ENCODE assay signal across 10 mouse cellular contexts in the genomic region with DNA sequence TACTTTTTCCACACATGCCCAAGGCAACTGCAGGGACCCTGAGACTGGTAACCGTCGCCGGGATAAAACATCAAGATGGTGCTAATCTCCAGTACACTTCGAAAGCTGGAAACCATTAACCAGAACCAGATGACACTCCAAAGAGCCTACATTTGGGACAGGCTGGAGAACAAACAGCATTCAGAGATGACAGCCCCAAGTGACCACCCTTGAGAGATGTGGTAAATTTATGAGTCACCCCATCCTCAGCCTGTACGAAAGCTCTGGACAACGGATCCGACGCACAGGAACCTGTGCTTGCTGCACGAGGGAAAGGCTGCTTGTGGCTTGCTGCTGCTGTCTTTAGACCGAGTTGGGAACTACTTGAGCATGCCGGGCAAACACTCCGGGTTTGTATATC. TPM values are rescaled to one million over a fixed set of nuclear protein-coding genes. Genes with fewer than 3 reads are reported as not detected.
DNase-seq lines count a peak whose midpoint lies in the region; ATAC-seq and TF ChIP-seq lines count a peak whose summit lies in the region.
"Had no signal": no experiment of that assay in that cellular context is flagged by ENCODE, and none has a peak within 500 bp of the region (broad histone marks: within the 10 kb centered on the region; RNA-seq: fewer than 3 reads in every experiment).

No protein-coding gene starts in this region.

- H3K27ac ChIP-seq in heart, embryonic 12.5 days (ENCODE audit: poor library complexity, severe bottlenecking) = peak overlapping the region; percentile 91
- no peak overlapping the region for H3K27ac ChIP-seq in heart, adult 2 months
- peak overlapping the region; percentile 82 for H3K27ac ChIP-seq in embryonic facial prominence, embryonic 13.5 days
- peak overlapping the region; percentile 74 for H3K27ac ChIP-seq in limb, embryonic 15.5 days

- TF ChIP-seq POLR2A in heart, adult 2 months (IDR thresholded peaks at IDR 0.05; ENCODE audit: insufficient read depth, low read depth, low read length) = no peak

- TF ChIP-seq CTCF in heart, adult 2 months (IDR thresholded peaks at IDR 0.05) = no peak

- H3K9ac ChIP-seq in heart, embryonic 12.5 days = no peak overlapping the region
- no peak overlapping the region for H3K9ac ChIP-seq in heart, adult 2 months (ENCODE audit: low read depth, low read length)
- H3K9ac ChIP-seq in embryonic facial prominence, embryonic 13.5 days = peak overlapping the region; percentile 32; the same call in 1 of the 2 replicates
- no peak overlapping the region for H3K9ac ChIP-seq in limb, embryonic 15.5 days

- H3K36me3 ChIP-seq in heart, embryonic 12.5 days = no peaks in the 10 kb centered on the region
- H3K36me3 ChIP-seq in heart, adult 2 months (ENCODE audit: control insufficient read depth, insufficient read depth, low read length) = no peaks in the 10 kb centered on the region
- H3K36me3 ChIP-seq in embryonic facial prominence, embryonic 13.5 days = peaks cover 10% of the 10 kb centered on the region
- H3K36me3 ChIP-seq in limb, embryonic 15.5 days = no peaks in the 10 kb centered on the region

- ATAC-seq in heart, embryonic 12.5 days (ENCODE audit: insufficient number of reproducible peaks, low FRiP score) = no peak
- no peak for ATAC-seq in embryonic facial prominence, embryonic 13.5 days (ENCODE audit: insufficient number of reproducible peaks, insufficient read depth, low FRiP score, low TSS enrichment, low read depth)
- no peak for ATAC-seq in limb, embryonic 15.5 days (ENCODE audit: insufficient number of reproducible peaks, low FRiP score, low TSS enrichment, low read depth)

- no peak for TF ChIP-seq EP300 in heart, adult 2 months (IDR thresholded peaks at IDR 0.05; ENCODE audit: insufficient read depth, low read depth, low read length)

- no peak for DNase-seq in heart, adult 2 months
- peak; percentile 93 for DNase-seq in 3T3-L1 (ENCODE audit: low read depth, low spot score)
- no peak for DNase-seq in spleen, adult 12 weeks (ENCODE audit: low spot score)
- no peak for DNase-seq in adrenal gland, postnatal 36 days
- DNase-seq in lung, postnatal 10 days = no peak
- DNase-seq: gastrocnemius, postnatal 25 days; layer of hippocampus, postnatal 36 days had no signal

- WGBS in heart, embryonic 12.5 days = 32% methylated on average over 12 of the region's 12 CpGs
- 54% methylated on average over 12 of the region's 12 CpGs for WGBS in heart, adult 2 months
- WGBS in embryonic facial prominence, embryonic 13.5 days = 29% methylated on average over 12 of the region's 12 CpGs
- WGBS in limb, embryonic 15.5 days = 31% methylated on average over 12 of the region's 12 CpGs

- H3K79me2 ChIP-seq in heart, adult 2 months (replicated peaks; ENCODE audit: control insufficient read depth, insufficient read depth, low read length) = no peaks in the 10 kb centered on the region

- intact Hi-C loops in heart, adult 2 months (cut with DNase I) = loop anchor here (5.0 kb wide), 1 partner anchor 33 kb away; a partner anchor contains a TSS

- peak overlapping the region; percentile 59 for H3K4me2 ChIP-seq in heart, embryonic 12.5 days
- peak overlapping the region; percentile 45 for H3K4me2 ChIP-seq in embryonic facial prominence, embryonic 13.5 days
- H3K4me2 ChIP-seq in limb, embryonic 15.5 days = 0 out of 2 replicates have a peak overlapping the region, but pooled peaks have one; percentile 12

- H3K9me3 ChIP-seq in heart, embryonic 12.5 days (replicated peaks) = no peaks in the 10 kb centered on the region
- H3K9me3 ChIP-seq in embryonic facial prominence, embryonic 13.5 days = no peaks in the 10 kb centered on the region
- H3K9me3 ChIP-seq in limb, embryonic 15.5 days = no peaks in the 10 kb centered on the region

- H3K27me3 ChIP-seq in heart, embryonic 12.5 days (replicated peaks) = no peaks in the 10 kb centered on the region
- no peaks in the 10 kb centered on the region for H3K27me3 ChIP-seq in heart, adult 2 months (ENCODE audit: control insufficient read depth, insufficient read depth, low read length)
- H3K27me3 ChIP-seq in embryonic facial prominence, embryonic 13.5 days = no peaks in the 10 kb centered on the region
- H3K27me3 ChIP-seq in limb, embryonic 15.5 days = no peaks in the 10 kb centered on the region

- H3K4me1 ChIP-seq in heart, embryonic 12.5 days (replicated peaks) = peaks cover 60% of the 10 kb centered on the region
- H3K4me1 ChIP-seq in heart, adult 2 months (ENCODE audit: control insufficient read depth, insufficient read depth, low read length) = no peaks in the 10 kb centered on the region; the same call in 1 of the 2 replicates
- H3K4me1 ChIP-seq in embryonic facial prominence, embryonic 13.5 days = peaks cover 44% of the 10 kb centered on the region
- peaks cover 41% of the 10 kb centered on the region for H3K4me1 ChIP-seq in limb, embryonic 15.5 days

- H3K4me3 ChIP-seq in heart, embryonic 12.5 days = peak overlapping the region; percentile 14; the same call in 1 of the 2 replicates
- H3K4me3 ChIP-seq in heart, adult 2 months = no peak overlapping the region
- 0 out of 2 replicates have a peak overlapping the region, but pooled peaks have one; percentile 9 for H3K4me3 ChIP-seq in embryonic facial prominence, embryonic 13.5 days
- H3K4me3 ChIP-seq in limb, embryonic 15.5 days = no peak overlapping the region

RNA-seq across cellular contexts. Expression of a gene that starts 34.2 kb away (rescaled TPM):
- polyA plus RNA-seq in heart, embryonic 12.5 days (2016; fragmentation: Nextera tagmentation; extraction: Ambion mirVana) = 73.2 and 74.6 TPM in 2 replicates
- total RNA-seq in heart, adult 2 months (2021) = 10 to 100 TPM; 16.4 to 17.1 TPM
- polyA plus RNA-seq in heart, adult 2 months (2012; rRNA removed) = 39.5 and 41.8 TPM in 2 replicates
- 80.5 and 84.3 TPM in 2 replicates for polyA plus RNA-seq in embryonic facial prominence, embryonic 13.5 days (2015; fragmentation: Nextera tagmentation; extraction: Ambion mirVana)
- 102 and 108 TPM in 2 replicates for polyA plus RNA-seq in limb, embryonic 15.5 days (2015; fragmentation: Nextera tagmentation; extraction: Ambion mirVana)
- total RNA-seq in adrenal gland, postnatal 36 days (2021) = 10 to 100 TPM; 15.6 to 25.4 TPM

RNA-seq across cellular contexts. Expression of a gene that starts 44.5 kb away (rescaled TPM):
- 20.2 and 21.3 TPM in 2 replicates for polyA plus RNA-seq in heart, embryonic 12.5 days (2016; fragmentation: Nextera tagmentation; extraction: Ambion mirVana)
- 10 to 100 TPM; 29.4 to 36.4 TPM for total RNA-seq in heart, adult 2 months (2021)
- 29.5 and 36.2 TPM in 2 replicates for polyA plus RNA-seq in heart, adult 2 months (2012; rRNA removed)
- polyA plus RNA-seq in embryonic facial prominence, embryonic 13.5 days (2015; fragmentation: Nextera tagmentation; extraction: Ambion mirVana) = 12.8 and 14.6 TPM in 2 replicates
- polyA plus RNA-seq in limb, embryonic 15.5 days (2015; fragmentation: Nextera tagmentation; extraction: Ambion mirVana) = 15.6 and 17.9 TPM in 2 replicates
- 10 to 100 TPM in 1 of 2 experiments, 1 to 10 TPM in 1; 8.0 to 12.7 TPM for total RNA-seq in adrenal gland, postnatal 36 days (2021)

Comparison
In these comparisons a context has a peak if more than half of its experiments do, and no peak if none do; other contexts are left out.
1. H3K4me3 ChIP-seq: peak in heart, embryonic 12.5 days (single experiment) and embryonic facial prominence, embryonic 13.5 days (single experiment); none in heart, adult 2 months (single experiment) and limb, embryonic 15.5 days (single experiment).
2. Peak in every context shown above with its lines, with median percentiles within 50 percentile points of each other: H3K4me2 ChIP-seq.